Mouse (Mus musculus): ENCODE measurements around the gene Prss16. TPM values are rescaled to one million over a fixed set of nuclear protein-coding genes. Genes with fewer than 3 reads are reported as not detected.

Gene Prss16
- polyA plus RNA-seq, 1 experiment from 2014 or later, result not detected

- WGBS, result 85% methylated on average over 5 of the region's 5 CpGs
- Histone ChIP-seq H3K36me3 (replicated peaks; ENCODE audit: control insufficient read depth, insufficient read depth) (no peaks in the 10 kb centered on the region), H3K4me3 (replicated peaks; ENCODE audit: low read length) (no peak overlapping the region), H3K4me1 (replicated peaks; ENCODE audit: control insufficient read depth, insufficient read depth, low read length) (no peaks in the 10 kb centered on the region), H3K27ac (no peak overlapping the region), H3K27me3 (ENCODE audit: control insufficient read depth, insufficient read depth, low read length) (peaks cover 72% of the 10 kb centered on the region), H3K9ac (no peak overlapping the region), H3K9me3 (ENCODE audit: control insufficient read depth, low read length) (no peaks in the 10 kb centered on the region), H3K4me2 (replicated peaks) (no peak overlapping the region)
- ATAC-seq (ENCODE audit: low FRiP score), result no peak
- DNase-seq (ENCODE audit: low spot score), result no peak
Observed at GRCm38 (mm10) chr13:21992550-21992949, 17.0 kb downstream of the Prss16 start.

GRCm38 (mm10) chr13:21984486-21984885 lies 25.1 kb downstream of the Prss16 start:
- H3K4me1 ChIP-seq (replicated peaks; ENCODE audit: control insufficient read depth, insufficient read depth, low read length), result 0 out of 2 replicates have a peak, but pooled peaks cover 4% of the 10 kb centered on the region
- H3K4me3 ChIP-seq (replicated peaks; ENCODE audit: low read length), result no peak overlapping the region
- H3K36me3 ChIP-seq (replicated peaks; ENCODE audit: control insufficient read depth, insufficient read depth), result no peaks in the 10 kb centered on the region
- H3K4me2 ChIP-seq (replicated peaks), result no peak overlapping the region
- no peak overlapping the region for H3K27ac ChIP-seq
- no peak for DNase-seq (ENCODE audit: low spot score)
- peaks cover 84% of the 10 kb centered on the region for H3K27me3 ChIP-seq (ENCODE audit: control insufficient read depth, insufficient read depth, low read length)
- no peaks in the 10 kb centered on the region for H3K9me3 ChIP-seq (ENCODE audit: control insufficient read depth, low read length)
- WGBS, result 87% methylated on average over 2 of the region's 2 CpGs
- H3K9ac ChIP-seq, result no peak overlapping the region
- ATAC-seq (ENCODE audit: low FRiP score), result no peak

GRCm38 (mm10) chr13:21981803-21982193 lies 27.7 kb downstream of the Prss16 start:
- Histone ChIP-seq H3K4me3 (replicated peaks; ENCODE audit: low read length) (peak overlapping the region; percentile 50), H3K9me3 (ENCODE audit: control insufficient read depth, low read length) (no peaks in the 10 kb centered on the region), H3K9ac (peak overlapping the region; percentile 60; the same call in 1 of the 2 replicates), H3K4me2 (replicated peaks) (peak overlapping the region; percentile 92), H3K27ac (no peak overlapping the region), H3K4me1 (replicated peaks; ENCODE audit: control insufficient read depth, insufficient read depth, low read length) (0 out of 2 replicates have a peak, but pooled peaks cover 4% of the 10 kb centered on the region), H3K27me3 (ENCODE audit: control insufficient read depth, insufficient read depth, low read length) (peaks cover 85% of the 10 kb centered on the region), H3K36me3 (replicated peaks; ENCODE audit: control insufficient read depth, insufficient read depth) (no peaks in the 10 kb centered on the region)
- 0 out of 2 replicates have a peak, but pooled peaks have one; percentile 40 for ATAC-seq (ENCODE audit: low FRiP score)
- DNase-seq (ENCODE audit: low spot score), result no peak
- WGBS, result 4% methylated on average over 17 of the region's 17 CpGs

- WGBS, result 1% methylated on average over 57 of the region's 58 CpGs
- ATAC-seq (ENCODE audit: low FRiP score), result peak; percentile 59; the same call in 1 of the 2 replicates
- H3K4me3 ChIP-seq (replicated peaks; ENCODE audit: low read length), result peak within 1 kb of the TSS; percentile 50
- 0 out of 2 replicates have a peak, but pooled peaks cover 4% of the 10 kb centered on the region for H3K4me1 ChIP-seq (replicated peaks; ENCODE audit: control insufficient read depth, insufficient read depth, low read length)
- peak; percentile 35 for DNase-seq (ENCODE audit: low spot score)
- no peaks in the 10 kb centered on the region for H3K9me3 ChIP-seq (ENCODE audit: control insufficient read depth, low read length)
- H3K4me2 ChIP-seq (replicated peaks), result peak within 1 kb of the TSS; percentile 92
- peak within 1 kb of the TSS; percentile 60 for H3K9ac ChIP-seq
- H3K27ac ChIP-seq, result no peak within 1 kb of the TSS
- H3K36me3 ChIP-seq (replicated peaks; ENCODE audit: control insufficient read depth, insufficient read depth), result no peaks in the 10 kb centered on the region
- peaks cover 79% of the 10 kb centered on the region for H3K27me3 ChIP-seq (ENCODE audit: control insufficient read depth, insufficient read depth, low read length)
Observed at GRCm38 (mm10) chr13:21980981-21981802, 28.4 kb downstream of the Prss16 start, which contains the start of gene Pom121l2. Gene Pom121l2 (plus strand): TSS chr13:21981194.

GRCm38 (mm10) chr13:21974726-21975473 lies 34.6 kb downstream of the Prss16 start:
- H3K9me3 ChIP-seq (ENCODE audit: control insufficient read depth, low read length), result no peaks in the 10 kb centered on the region
- H3K27me3 ChIP-seq (ENCODE audit: control insufficient read depth, insufficient read depth, low read length), result peaks cover 19% of the 10 kb centered on the region
- WGBS, result 4% methylated on average over 20 of the region's 20 CpGs
- peak overlapping the region; percentile 58 for H3K4me3 ChIP-seq (replicated peaks; ENCODE audit: low read length)
- H3K9ac ChIP-seq, result peak overlapping the region; percentile 90
- ATAC-seq (ENCODE audit: low FRiP score) (peak; percentile 96), DNase-seq (ENCODE audit: low spot score) (peak; percentile 96)
- H3K4me2 ChIP-seq (replicated peaks), result peak overlapping the region; percentile 53
- no peaks in the 10 kb centered on the region for H3K4me1 ChIP-seq (replicated peaks; ENCODE audit: control insufficient read depth, insufficient read depth, low read length)
- H3K36me3 ChIP-seq (replicated peaks; ENCODE audit: control insufficient read depth, insufficient read depth), result no peaks in the 10 kb centered on the region
- H3K27ac ChIP-seq, result peak overlapping the region; percentile 92

- H3K36me3 ChIP-seq (replicated peaks; ENCODE audit: control insufficient read depth, insufficient read depth), result no peaks in the 10 kb centered on the region
- H3K27me3 ChIP-seq (ENCODE audit: control insufficient read depth, insufficient read depth, low read length), result peaks cover 13% of the 10 kb centered on the region
- DNase-seq (ENCODE audit: low spot score) (peak; percentile 92), ATAC-seq (ENCODE audit: low FRiP score) (peak; percentile 89)
- H3K9me3 ChIP-seq (ENCODE audit: control insufficient read depth, low read length), result no peaks in the 10 kb centered on the region
- H3K4me3 ChIP-seq (replicated peaks; ENCODE audit: low read length), result peak overlapping the region; percentile 58
- H3K4me2 ChIP-seq (replicated peaks), result peak overlapping the region; percentile 53
- peak overlapping the region; percentile 92 for H3K27ac ChIP-seq
- WGBS, result 0% methylated on average over 23 of the region's 23 CpGs
- no peaks in the 10 kb centered on the region for H3K4me1 ChIP-seq (replicated peaks; ENCODE audit: control insufficient read depth, insufficient read depth, low read length)
- peak overlapping the region; percentile 90 for H3K9ac ChIP-seq
Observed at GRCm38 (mm10) chr13:21974221-21974725, 35.3 kb downstream of the Prss16 start.

GRCm38 (mm10) chr13:21971641-21972040 lies 37.9 kb downstream of the Prss16 start:
- WGBS, result 41% methylated on average over 3 of the region's 3 CpGs
- Histone ChIP-seq H3K9ac (no peak overlapping the region), H3K4me1 (replicated peaks; ENCODE audit: control insufficient read depth, insufficient read depth, low read length) (no peaks in the 10 kb centered on the region), H3K4me2 (replicated peaks) (no peak overlapping the region), H3K36me3 (replicated peaks; ENCODE audit: control insufficient read depth, insufficient read depth) (no peaks in the 10 kb centered on the region), H3K9me3 (ENCODE audit: control insufficient read depth, low read length) (no peaks in the 10 kb centered on the region), H3K27ac (no peak overlapping the region), H3K4me3 (replicated peaks; ENCODE audit: low read length) (no peak overlapping the region), H3K27me3 (ENCODE audit: control insufficient read depth, insufficient read depth, low read length) (no peaks in the 10 kb centered on the region)
- ATAC-seq (ENCODE audit: low FRiP score) (no peak), DNase-seq (ENCODE audit: low spot score) (no peak)

- 65% methylated on average over 2 of the region's 2 CpGs for WGBS
- no peaks in the 10 kb centered on the region for H3K9me3 ChIP-seq (ENCODE audit: control insufficient read depth, low read length)
- H3K36me3 ChIP-seq (replicated peaks; ENCODE audit: control insufficient read depth, insufficient read depth), result no peaks in the 10 kb centered on the region
- H3K9ac ChIP-seq, result no peak overlapping the region
- no peak overlapping the region for H3K27ac ChIP-seq
- no peaks in the 10 kb centered on the region for H3K27me3 ChIP-seq (ENCODE audit: control insufficient read depth, insufficient read depth, low read length)
- H3K4me2 ChIP-seq (replicated peaks), result no peak overlapping the region
- ATAC-seq (ENCODE audit: low FRiP score) (no peak), DNase-seq (ENCODE audit: low spot score) (no peak)
- no peaks in the 10 kb centered on the region for H3K4me1 ChIP-seq (replicated peaks; ENCODE audit: control insufficient read depth, insufficient read depth, low read length)
- H3K4me3 ChIP-seq (replicated peaks; ENCODE audit: low read length), result no peak overlapping the region
Observed at GRCm38 (mm10) chr13:21969816-21970215, 39.7 kb downstream of the Prss16 start.

GRCm38 (mm10) chr13:21969269-21969668 lies 40.3 kb downstream of the Prss16 start:
- ATAC-seq (ENCODE audit: low FRiP score), result no peak
- WGBS, result 61% methylated on average over 1 of the region's 1 CpGs

More at GRCm38 (mm10) chr13:21969269-21969668, 40.3 kb downstream of the Prss16 start:
- DNase-seq (ENCODE audit: low spot score), result no peak
- Histone ChIP-seq H3K27ac (no peak overlapping the region), H3K9ac (no peak overlapping the region), H3K9me3 (ENCODE audit: control insufficient read depth, low read length) (no peaks in the 10 kb centered on the region), H3K27me3 (ENCODE audit: control insufficient read depth, insufficient read depth, low read length) (no peaks in the 10 kb centered on the region), H3K4me1 (replicated peaks; ENCODE audit: control insufficient read depth, insufficient read depth, low read length) (no peaks in the 10 kb centered on the region), H3K36me3 (replicated peaks; ENCODE audit: control insufficient read depth, insufficient read depth) (no peaks in the 10 kb centered on the region; the same call in 1 of the 2 replicates), H3K4me3 (replicated peaks; ENCODE audit: low read length) (no peak overlapping the region), H3K4me2 (replicated peaks) (no peak overlapping the region)
